Mouse (Mus musculus): ENCODE data around the gene Zfp777. TPM values are rescaled to one million over a fixed set of nuclear protein-coding genes. Genes with fewer than 3 reads are reported as not detected.

Zfp777 gene
- total RNA-seq, 1 experiment, result 18.2 TPM

GRCm38 (mm10) chr6:48052136-48052535 is 3.4 kb upstream of the Zfp777 start:
- DNase-seq (ENCODE audit: low read depth, low spot score), result no peak
- Histone ChIP-seq H3K27ac (ENCODE audit: insufficient read depth, low read depth, low read length, poor library complexity, severe bottlenecking) (no peak overlapping the region), H3K4me1 (ENCODE audit: control insufficient read depth in 2 of 2, insufficient read depth in 2 of 2, low read length in 2 of 2, poor library complexity in 1 of 2) (no peaks in the 10 kb centered on the region), H3K4me3 (ENCODE audit: insufficient read depth in 1 of 2, low read depth in 1 of 2, low read length in 2 of 2, poor library complexity in 1 of 2, severe bottlenecking in 1 of 2) (no peak overlapping the region), H3K36me3 (ENCODE audit: control insufficient read depth, insufficient read depth, low read length, poor library complexity, severe bottlenecking) (no peaks in the 10 kb centered on the region), H3K9ac (ENCODE audit: insufficient read depth, low read depth, low read length, poor library complexity, severe bottlenecking) (no peak overlapping the region), H3K9me3 (ENCODE audit: control insufficient read depth, insufficient read depth, low read depth, low read length) (no peaks in the 10 kb centered on the region)
- in situ Hi-C loops (cut with MboI; ENCODE audit: low sequenced_read_pairs in 2 of 2, unreplicated experiment in 2 of 2), result no loop called here
- no peak for TF ChIP-seq ZC3H11A (IDR thresholded peaks at IDR 0.05; ENCODE audit: borderline replicate concordance, low read depth, low read length)
- no peak for TF ChIP-seq MAFK (IDR thresholded peaks at IDR 0.05; ENCODE audit: insufficient read depth, low read depth, low read length)
- no peak for TF ChIP-seq CHD2 (IDR thresholded peaks at IDR 0.05; ENCODE audit: low read depth, low read length)
- TF ChIP-seq ZNF384 (IDR thresholded peaks at IDR 0.05; ENCODE audit: low read depth, low read length), result no peak
- no peak for TF ChIP-seq HCFC1 (IDR thresholded peaks at IDR 0.05; ENCODE audit: borderline replicate concordance, insufficient read depth, low read length)

- no peak for DNase-seq (ENCODE audit: low read depth, low spot score)
- no peak overlapping the region for H3K9ac ChIP-seq (ENCODE audit: insufficient read depth, low read depth, low read length, poor library complexity, severe bottlenecking)
- H3K27ac ChIP-seq (ENCODE audit: insufficient read depth, low read depth, low read length, poor library complexity, severe bottlenecking), result no peak overlapping the region
- H3K4me3 ChIP-seq (ENCODE audit: insufficient read depth in 1 of 2, low read depth in 1 of 2, low read length in 2 of 2, poor library complexity in 1 of 2, severe bottlenecking in 1 of 2), result no peak overlapping the region
- in situ Hi-C loops (cut with MboI; ENCODE audit: low sequenced_read_pairs in 2 of 2, unreplicated experiment in 2 of 2), result no loop called here
- H3K36me3 ChIP-seq (ENCODE audit: control insufficient read depth, insufficient read depth, low read length, poor library complexity, severe bottlenecking), result no peaks in the 10 kb centered on the region
- TF ChIP-seq HCFC1 (IDR thresholded peaks at IDR 0.05; ENCODE audit: borderline replicate concordance, insufficient read depth, low read length), result no peak
- TF ChIP-seq ZNF384 (IDR thresholded peaks at IDR 0.05; ENCODE audit: low read depth, low read length), result no peak
- no peak for TF ChIP-seq ZC3H11A (IDR thresholded peaks at IDR 0.05; ENCODE audit: borderline replicate concordance, low read depth, low read length)
- no peak for TF ChIP-seq MAFK (IDR thresholded peaks at IDR 0.05; ENCODE audit: insufficient read depth, low read depth, low read length)
- TF ChIP-seq CHD2 (IDR thresholded peaks at IDR 0.05; ENCODE audit: low read depth, low read length), result no peak
- peaks cover 0 to 2% of the 10 kb centered on the region in 2 experiments; a peak in 1 of 4 replicates for H3K4me1 ChIP-seq (ENCODE audit: control insufficient read depth in 2 of 2, insufficient read depth in 2 of 2, low read length in 2 of 2, poor library complexity in 1 of 2)
- no peaks in the 10 kb centered on the region for H3K9me3 ChIP-seq (ENCODE audit: control insufficient read depth, insufficient read depth, low read depth, low read length)
Observed at GRCm38 (mm10) chr6:48051666-48052065, 3.0 kb upstream of the Zfp777 start.

- DNase-seq (ENCODE audit: low read depth, low spot score), result no peak
- in situ Hi-C loops (cut with MboI; ENCODE audit: low sequenced_read_pairs in 2 of 2, unreplicated experiment in 2 of 2), result no loop called here
- peak overlapping the region; percentile 67; the same call in 1 of the 2 replicates for H3K27ac ChIP-seq (ENCODE audit: insufficient read depth, low read depth, low read length, poor library complexity, severe bottlenecking)
Observed at GRCm38 (mm10) chr6:48049273-48050065, 758 bp upstream of the Zfp777 start.

GRCm38 (mm10) chr6:48047450-48048351 is 1.0 kb downstream of the Zfp777 start:
- H3K9ac ChIP-seq (ENCODE audit: insufficient read depth, low read depth, low read length, poor library complexity, severe bottlenecking), result peak overlapping the region; percentile 89
- peak overlapping the region; percentile 70 to 98 for H3K4me3 ChIP-seq (ENCODE audit: insufficient read depth in 1 of 2, low read depth in 1 of 2, low read length in 2 of 2, poor library complexity in 1 of 2, severe bottlenecking in 1 of 2)
- no peaks in the 10 kb centered on the region for H3K9me3 ChIP-seq (ENCODE audit: control insufficient read depth, insufficient read depth, low read depth, low read length)
- in situ Hi-C loops (cut with MboI; ENCODE audit: low sequenced_read_pairs in 2 of 2, unreplicated experiment in 2 of 2), result no loop called here
- peaks cover 12% of the 10 kb centered on the region for H3K36me3 ChIP-seq (ENCODE audit: control insufficient read depth, insufficient read depth, low read length, poor library complexity, severe bottlenecking)
- no peak for TF ChIP-seq CHD2 (IDR thresholded peaks at IDR 0.05; ENCODE audit: low read depth, low read length)
- TF ChIP-seq ZC3H11A (IDR thresholded peaks at IDR 0.05; ENCODE audit: borderline replicate concordance, low read depth, low read length), result no peak
- no peak for TF ChIP-seq MAFK (IDR thresholded peaks at IDR 0.05; ENCODE audit: insufficient read depth, low read depth, low read length)
- no peak for TF ChIP-seq HCFC1 (IDR thresholded peaks at IDR 0.05; ENCODE audit: borderline replicate concordance, insufficient read depth, low read length)
- no peak for TF ChIP-seq ZNF384 (IDR thresholded peaks at IDR 0.05; ENCODE audit: low read depth, low read length)
- DNase-seq (ENCODE audit: low read depth, low spot score), result no peak
- H3K27ac ChIP-seq (ENCODE audit: insufficient read depth, low read depth, low read length, poor library complexity, severe bottlenecking), result peak overlapping the region; percentile 67; the same call in 1 of the 2 replicates
- H3K4me1 ChIP-seq (ENCODE audit: control insufficient read depth in 2 of 2, insufficient read depth in 2 of 2, low read length in 2 of 2, poor library complexity in 1 of 2), result peaks cover 2 to 3% of the 10 kb centered on the region in 2 experiments; a peak in 2 of 4 replicates

More at GRCm38 (mm10) chr6:48049273-48050065, 758 bp upstream of the Zfp777 start:
- H3K9ac ChIP-seq (ENCODE audit: insufficient read depth, low read depth, low read length, poor library complexity, severe bottlenecking), result peak overlapping the region; percentile 89; the same call in 1 of the 2 replicates
- peaks cover under 1% of the 10 kb centered on the region; the same call in 1 of the 2 replicates for H3K36me3 ChIP-seq (ENCODE audit: control insufficient read depth, insufficient read depth, low read length, poor library complexity, severe bottlenecking)
- H3K4me1 ChIP-seq (ENCODE audit: control insufficient read depth in 2 of 2, insufficient read depth in 2 of 2, low read length in 2 of 2, poor library complexity in 1 of 2), result peaks cover 0 to 2% of the 10 kb centered on the region in 2 experiments; a peak in 1 of 4 replicates
- TF ChIP-seq CHD2 (IDR thresholded peaks at IDR 0.05; ENCODE audit: low read depth, low read length) (no peak), HCFC1 (IDR thresholded peaks at IDR 0.05; ENCODE audit: borderline replicate concordance, insufficient read depth, low read length) (no peak), MAFK (IDR thresholded peaks at IDR 0.05; ENCODE audit: insufficient read depth, low read depth, low read length) (no peak), ZC3H11A (IDR thresholded peaks at IDR 0.05; ENCODE audit: borderline replicate concordance, low read depth, low read length) (no peak), ZNF384 (IDR thresholded peaks at IDR 0.05; ENCODE audit: low read depth, low read length) (no peak)
- no peaks in the 10 kb centered on the region for H3K9me3 ChIP-seq (ENCODE audit: control insufficient read depth, insufficient read depth, low read depth, low read length)
- peak overlapping the region; percentile 63 to 98 for H3K4me3 ChIP-seq (ENCODE audit: insufficient read depth in 1 of 2, low read depth in 1 of 2, low read length in 2 of 2, poor library complexity in 1 of 2, severe bottlenecking in 1 of 2)
